Mouse (Mus musculus): ENCODE data around the gene Slc46a2. TPM values are rescaled to one million over a fixed set of nuclear protein-coding genes. Genes with fewer than 3 reads are reported as not detected.

The Slc46a2 gene
- polyA plus RNA-seq, 1 experiment: not detected

DNA sequence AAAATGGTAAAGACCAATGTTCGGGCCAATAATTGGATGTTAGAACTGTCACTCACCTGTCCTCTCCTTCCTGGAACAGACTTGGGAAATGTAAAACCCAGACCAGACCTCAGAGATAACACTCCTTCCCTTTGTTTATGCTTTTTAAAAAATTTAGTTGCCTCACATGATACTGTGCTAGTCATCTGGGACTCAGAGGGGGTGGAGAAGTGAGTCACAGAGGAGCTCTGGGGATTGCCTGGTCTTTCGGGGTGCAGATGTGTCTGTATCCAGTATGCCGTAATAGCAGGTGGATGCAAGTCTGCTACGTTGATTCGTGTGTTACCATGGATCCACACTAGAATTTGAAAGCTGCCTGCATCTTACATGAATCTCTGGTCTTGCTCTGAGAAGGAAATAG is 22.1 kb downstream of the Slc46a2 start:
- no peak for TF ChIP-seq CTCF (IDR thresholded peaks at IDR 0.05; ENCODE audit: low read depth, low read length)
- H3K4me1 ChIP-seq (ENCODE audit: control insufficient read depth, insufficient read depth, low read length): peaks cover 40% of the 10 kb centered on the region
- no peak overlapping the region for H3K27ac ChIP-seq (ENCODE audit: insufficient read depth, low read depth, low read length)
- H3K4me3 ChIP-seq (ENCODE audit: insufficient read depth, low read length): no peak overlapping the region

DNA sequence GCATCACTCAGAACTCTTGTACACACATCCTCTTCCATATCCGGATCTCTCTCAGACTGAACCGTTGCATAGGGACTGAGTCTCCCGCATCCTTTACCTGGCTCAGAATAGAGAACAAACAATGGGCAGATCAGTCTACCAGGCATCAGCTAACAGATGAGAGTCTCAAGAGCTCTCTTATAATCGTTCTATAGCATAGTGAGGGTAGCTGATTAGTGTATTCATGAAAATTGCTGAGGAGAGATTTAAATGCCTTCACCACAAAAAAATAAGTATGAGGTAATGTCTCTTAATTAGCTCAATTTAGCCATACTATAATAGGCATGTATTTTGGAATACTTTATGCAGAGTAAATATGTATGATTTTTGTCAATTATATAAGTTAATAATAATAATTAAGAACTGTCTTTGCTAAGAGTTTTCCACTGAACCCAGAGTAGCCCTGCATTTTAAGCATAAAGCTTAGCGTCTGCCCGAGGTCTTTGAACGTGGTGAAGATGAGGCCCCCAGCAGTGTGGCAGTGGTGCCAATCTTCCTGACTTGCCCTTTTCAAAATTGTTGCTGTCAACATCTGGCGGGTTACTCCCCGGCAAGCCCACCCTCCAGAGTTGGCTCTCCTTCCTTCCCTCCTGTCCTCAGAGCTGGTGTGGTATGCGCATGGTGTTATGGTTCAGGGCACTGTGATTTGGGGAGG is 23.0 kb downstream of the Slc46a2 start:
- TF ChIP-seq CTCF (IDR thresholded peaks at IDR 0.05; ENCODE audit: low read depth, low read length): no peak
- Histone ChIP-seq H3K4me1 (ENCODE audit: control insufficient read depth, insufficient read depth, low read length) (peaks cover 45% of the 10 kb centered on the region), H3K4me3 (ENCODE audit: insufficient read depth, low read length) (no peak overlapping the region), H3K27ac (ENCODE audit: insufficient read depth, low read depth, low read length) (no peak overlapping the region)

DNA sequence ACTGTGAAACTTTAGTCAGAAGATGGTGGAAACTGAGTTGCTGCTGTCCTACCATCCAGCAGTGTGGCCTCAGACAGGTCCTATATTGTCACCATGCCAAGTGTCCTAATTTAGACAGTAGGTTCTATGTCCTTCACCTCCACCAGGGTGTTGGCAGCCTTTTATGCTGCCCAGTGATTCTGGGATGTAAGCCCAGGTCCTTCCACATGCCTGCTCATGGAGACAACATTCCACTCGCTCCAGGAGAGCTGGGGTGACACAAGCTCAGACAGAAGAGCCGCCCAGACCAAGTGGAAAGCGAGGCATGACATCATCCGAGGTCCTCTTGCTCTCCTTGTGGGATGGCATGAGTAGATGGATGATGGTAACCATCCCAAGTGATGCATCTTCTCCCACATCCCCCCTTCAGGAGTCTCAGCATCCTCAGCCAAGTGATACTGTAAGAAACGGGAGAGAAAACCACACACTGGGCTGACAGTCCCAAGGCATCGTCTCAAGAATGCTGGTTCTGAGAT is 24.7 kb downstream of the Slc46a2 start:
- no peak overlapping the region for H3K4me3 ChIP-seq (ENCODE audit: insufficient read depth, low read length)
- peaks cover 44% of the 10 kb centered on the region for H3K4me1 ChIP-seq (ENCODE audit: control insufficient read depth, insufficient read depth, low read length)
- no peak overlapping the region for H3K27ac ChIP-seq (ENCODE audit: insufficient read depth, low read depth, low read length)
- no peak for TF ChIP-seq POLR2A (IDR thresholded peaks at IDR 0.05; ENCODE audit: borderline replicate concordance, low read depth, low read length)
- TF ChIP-seq CTCF (IDR thresholded peaks at IDR 0.05; ENCODE audit: low read depth, low read length): no peak

DNA sequence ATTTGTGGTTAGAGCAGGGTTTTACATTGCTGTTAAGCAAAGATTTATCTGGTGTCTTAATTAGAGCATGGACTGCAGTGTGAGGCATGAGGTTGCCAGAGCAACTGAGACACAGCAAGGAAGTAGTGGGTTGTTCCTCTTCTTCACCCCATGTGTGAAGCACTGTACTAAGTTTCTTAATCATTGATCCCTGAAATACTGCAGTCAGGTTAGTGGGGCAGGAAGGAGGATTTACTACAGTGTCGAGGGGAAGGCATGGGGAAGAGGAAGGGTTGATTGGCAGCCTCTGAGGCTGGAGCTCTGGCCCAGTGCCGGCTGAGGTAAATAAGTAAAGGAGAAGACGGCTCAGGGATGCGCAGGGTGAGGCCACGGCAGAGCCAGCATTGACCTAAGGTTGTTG is 26.8 kb downstream of the Slc46a2 start:
- H3K4me3 ChIP-seq (ENCODE audit: insufficient read depth, low read length): no peak overlapping the region
- peak overlapping the region; percentile 17 for H3K27ac ChIP-seq (ENCODE audit: insufficient read depth, low read depth, low read length)
- H3K4me1 ChIP-seq (ENCODE audit: control insufficient read depth, insufficient read depth, low read length): peaks cover 30% of the 10 kb centered on the region
- TF ChIP-seq POLR2A (IDR thresholded peaks at IDR 0.05; ENCODE audit: borderline replicate concordance, low read depth, low read length): no peak
- no peak for TF ChIP-seq CTCF (IDR thresholded peaks at IDR 0.05; ENCODE audit: low read depth, low read length)

DNA sequence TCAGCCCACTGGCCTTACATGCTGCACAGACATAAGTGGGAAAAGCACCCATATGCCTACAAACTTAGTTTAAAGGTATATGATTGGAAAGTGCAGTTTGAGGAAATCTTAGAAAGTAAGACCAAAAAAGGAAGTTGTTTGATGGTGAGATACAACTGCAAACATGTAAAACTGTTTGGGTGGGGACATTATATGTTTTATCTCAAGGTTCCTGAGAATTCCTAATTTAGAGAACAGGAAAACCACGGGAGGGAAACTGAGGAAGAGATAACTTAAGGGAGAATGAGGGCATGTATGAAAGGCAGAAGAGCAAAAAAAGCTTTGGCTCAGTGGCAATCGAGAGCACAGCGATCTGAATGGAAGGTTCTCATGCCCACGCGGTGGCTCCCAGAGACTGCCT is 27.8 kb downstream of the Slc46a2 start:
- Histone ChIP-seq H3K27ac (ENCODE audit: insufficient read depth, low read depth, low read length) (no peak overlapping the region), H3K4me1 (ENCODE audit: control insufficient read depth, insufficient read depth, low read length) (peaks cover 27% of the 10 kb centered on the region), H3K4me3 (ENCODE audit: insufficient read depth, low read length) (no peak overlapping the region)
- no peak for TF ChIP-seq POLR2A (IDR thresholded peaks at IDR 0.05; ENCODE audit: borderline replicate concordance, low read depth, low read length)
- no peak for TF ChIP-seq CTCF (IDR thresholded peaks at IDR 0.05; ENCODE audit: low read depth, low read length)

DNA sequence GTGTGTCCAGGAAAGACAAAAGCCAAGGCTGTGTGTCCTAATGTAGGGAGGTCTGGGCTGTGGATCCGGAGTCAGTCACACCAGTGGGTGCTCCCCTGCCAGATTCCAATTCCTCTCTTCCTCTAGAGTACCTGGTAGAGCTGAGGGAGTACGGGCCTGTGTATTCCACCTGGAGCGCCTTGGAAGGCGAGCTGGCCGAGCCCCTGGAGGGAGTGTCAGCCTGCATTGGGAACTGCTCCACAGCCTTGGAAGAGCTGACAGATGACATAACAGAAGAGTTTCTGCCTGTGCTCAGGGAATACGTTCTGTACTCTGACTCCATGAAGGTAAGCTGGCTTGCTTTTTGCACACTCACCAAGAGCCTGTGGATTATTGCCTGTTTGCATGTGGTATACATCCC is 28.6 kb downstream of the Slc46a2 start:
- TF ChIP-seq POLR2A (IDR thresholded peaks at IDR 0.05; ENCODE audit: borderline replicate concordance, low read depth, low read length): no peak
- no peak for TF ChIP-seq CTCF (IDR thresholded peaks at IDR 0.05; ENCODE audit: low read depth, low read length)
- peaks cover 27% of the 10 kb centered on the region for H3K4me1 ChIP-seq (ENCODE audit: control insufficient read depth, insufficient read depth, low read length)

DNA sequence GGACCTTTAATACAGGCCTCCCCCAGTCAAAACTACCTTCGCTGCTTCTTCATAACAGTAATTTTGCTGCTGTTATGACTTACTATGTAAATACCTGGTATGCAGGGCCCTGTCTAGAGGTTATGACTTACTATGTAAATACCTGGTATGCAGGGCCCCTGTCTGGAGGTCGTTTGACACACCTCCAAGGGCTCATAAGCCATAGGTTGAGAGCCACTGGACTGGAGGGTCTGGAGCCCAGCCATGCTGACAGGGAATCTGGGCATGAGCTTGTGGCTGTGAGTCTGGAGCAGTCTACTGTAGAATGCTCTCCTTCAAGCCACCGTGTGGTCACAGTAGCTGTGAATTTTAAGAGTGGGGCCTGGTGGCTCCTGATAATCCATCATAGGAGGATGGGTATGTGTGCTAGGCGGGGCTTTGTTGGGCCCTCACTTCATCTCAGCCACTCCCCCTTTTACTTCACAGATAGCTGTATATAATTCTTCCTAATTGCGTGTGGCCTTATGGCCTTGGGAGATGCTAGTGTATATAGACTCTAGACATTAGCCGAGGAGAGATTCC is 30.6 kb downstream of the Slc46a2 start:
- no peak overlapping the region for H3K27ac ChIP-seq (ENCODE audit: insufficient read depth, low read depth, low read length)
- H3K4me1 ChIP-seq (ENCODE audit: control insufficient read depth, insufficient read depth, low read length): peaks cover 32% of the 10 kb centered on the region
- TF ChIP-seq CTCF (IDR thresholded peaks at IDR 0.05; ENCODE audit: low read depth, low read length) (no peak), POLR2A (IDR thresholded peaks at IDR 0.05; ENCODE audit: borderline replicate concordance, low read depth, low read length) (no peak)
- H3K4me3 ChIP-seq (ENCODE audit: insufficient read depth, low read length): no peak overlapping the region

More for the DNA sequence above, 28.6 kb downstream of the Slc46a2 start:
- no peak overlapping the region for H3K27ac ChIP-seq (ENCODE audit: insufficient read depth, low read depth, low read length)
- H3K4me3 ChIP-seq (ENCODE audit: insufficient read depth, low read length): no peak overlapping the region

DNA sequence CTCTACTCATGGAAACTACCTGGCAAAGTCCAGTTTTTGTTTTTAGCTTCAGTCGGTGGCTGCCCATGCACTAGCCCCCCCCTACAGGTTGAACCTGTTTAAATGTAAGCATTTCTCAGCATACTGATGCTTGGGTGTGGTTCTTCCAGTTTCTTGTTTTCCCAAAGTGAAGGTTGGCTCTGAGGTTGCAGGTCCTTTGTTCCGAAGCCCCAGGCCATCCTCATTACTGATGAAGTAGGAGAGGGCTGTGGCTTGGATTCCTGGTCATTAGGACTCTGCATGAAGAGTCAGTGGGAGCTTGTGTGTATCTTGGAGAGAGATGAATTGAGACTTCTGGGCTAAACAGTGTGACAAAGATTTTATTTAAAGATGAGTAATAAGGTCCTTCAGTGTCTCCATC is 33.6 kb downstream of the Slc46a2 start:
- no peak for TF ChIP-seq CTCF (IDR thresholded peaks at IDR 0.05; ENCODE audit: low read depth, low read length)
- no peak overlapping the region for H3K27ac ChIP-seq (ENCODE audit: insufficient read depth, low read depth, low read length)
- no peak overlapping the region for H3K4me3 ChIP-seq (ENCODE audit: insufficient read depth, low read length)
- H3K4me1 ChIP-seq (ENCODE audit: control insufficient read depth, insufficient read depth, low read length): peaks cover 35% of the 10 kb centered on the region

DNA sequence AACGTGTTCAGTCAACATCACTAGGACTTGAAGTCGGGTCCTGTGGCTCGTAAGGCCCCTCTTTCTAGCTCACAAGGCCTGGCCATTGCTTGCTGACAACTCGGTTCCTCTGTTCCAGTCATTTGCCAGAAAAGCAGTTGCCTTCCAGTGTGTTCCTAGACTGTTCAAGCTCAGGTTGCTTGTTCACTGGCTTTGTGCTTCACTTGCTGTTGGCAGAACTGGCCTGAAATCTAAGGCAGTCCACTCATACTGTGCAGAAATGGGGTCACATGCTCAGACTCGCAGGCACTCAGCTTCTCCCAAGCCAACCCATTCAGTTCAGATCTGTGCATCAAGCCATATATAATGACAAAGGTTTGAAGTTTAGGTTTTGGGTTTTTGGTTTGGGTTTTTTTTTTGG is 34.1 kb downstream of the Slc46a2 start:
- no peak for TF ChIP-seq CTCF (IDR thresholded peaks at IDR 0.05; ENCODE audit: low read depth, low read length)
- TF ChIP-seq POLR2A (IDR thresholded peaks at IDR 0.05; ENCODE audit: borderline replicate concordance, low read depth, low read length): no peak
- H3K4me1 ChIP-seq (ENCODE audit: control insufficient read depth, insufficient read depth, low read length): peaks cover 37% of the 10 kb centered on the region
- no peak overlapping the region for H3K4me3 ChIP-seq (ENCODE audit: insufficient read depth, low read length)

DNA sequence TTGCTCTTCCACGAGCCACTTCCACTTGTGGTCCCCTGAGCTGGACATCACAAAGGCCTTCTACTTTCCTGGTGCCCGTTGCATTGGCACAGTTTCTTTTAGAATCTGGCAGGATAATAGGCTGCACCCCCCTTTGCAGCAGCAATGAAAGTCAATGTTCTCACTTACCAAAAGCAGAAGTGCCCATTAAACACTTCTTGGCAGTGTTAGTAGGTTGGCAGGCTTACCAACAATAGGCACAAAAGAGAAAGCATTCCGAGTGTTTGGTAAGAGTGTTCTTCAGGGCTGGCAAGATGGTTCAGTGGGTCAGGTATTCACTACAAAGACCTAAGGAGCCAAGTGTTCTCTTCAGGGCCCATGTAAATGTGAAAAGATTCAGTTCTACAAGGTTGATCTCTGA is 35.4 kb downstream of the Slc46a2 start:
- Histone ChIP-seq H3K27ac (ENCODE audit: insufficient read depth, low read depth, low read length) (peak overlapping the region; percentile 26; the same call in 1 of the 2 replicates), H3K4me1 (ENCODE audit: control insufficient read depth, insufficient read depth, low read length) (peaks cover 37% of the 10 kb centered on the region), H3K4me3 (ENCODE audit: insufficient read depth, low read length) (no peak overlapping the region)
- no peak for TF ChIP-seq POLR2A (IDR thresholded peaks at IDR 0.05; ENCODE audit: borderline replicate concordance, low read depth, low read length)
- TF ChIP-seq CTCF (IDR thresholded peaks at IDR 0.05; ENCODE audit: low read depth, low read length): no peak

More for the DNA sequence above, 34.1 kb downstream of the Slc46a2 start:
- H3K27ac ChIP-seq (ENCODE audit: insufficient read depth, low read depth, low read length): no peak overlapping the region

All from bone marrow macrophage, adult 2 months (primary cell).